Mouse (Mus musculus) testis, adult 2 months (tissue): ENCODE data around the gene Rai14. TPM values are rescaled to one million over a fixed set of nuclear protein-coding genes. Genes with fewer than 3 reads are reported as not detected.

Source experiments
- H3K27ac ChIP-seq: fragments of 200-500 bp; 2 replicates; pipeline ENCODE4 v1.5.1; 2012; ENCODE audit warnings: low read depth, low read length; ENCODE audit not compliant: control insufficient read depth, insufficient read depth
- H3K27me3 ChIP-seq: fragments of 200-500 bp; 2 replicates; pipeline ENCODE4 v1.6.1; 2012; ENCODE audit warnings: mild to moderate bottlenecking, low read length, moderate library complexity; ENCODE audit not compliant: control insufficient read depth, insufficient read depth
- H3K36me3 ChIP-seq: fragments of 200-500 bp; 2 replicates; pipeline ENCODE4 v1.6.1; 2012; ENCODE audit warnings: mild to moderate bottlenecking, low read length; ENCODE audit not compliant: control insufficient read depth, insufficient read depth
- H3K4me1 ChIP-seq: fragments of 200-500 bp; 2 replicates; pipeline ENCODE4 v1.6.1; 2012; ENCODE audit warnings: low read length; ENCODE audit not compliant: control insufficient read depth, insufficient read depth
- H3K4me3 ChIP-seq: fragments of 200-500 bp; 2 replicates; pipeline ENCODE4 v1.5.1; 2012; ENCODE audit warnings: low read depth, mild to moderate bottlenecking, low read length, moderate library complexity, mixed read lengths; ENCODE audit not compliant: control insufficient read depth
- CTCF ChIP-seq: fragments of 200-500 bp; IDR thresholded peaks from 2 replicates; pipeline ENCODE4 v1.5.1; 2012; ENCODE audit warnings: low read depth, mild to moderate bottlenecking, inconsistent platforms, low read length, moderate library complexity; ENCODE audit not compliant: control insufficient read depth, insufficient read depth, insufficient replicate concordance
- POLR2A ChIP-seq: fragments of 200-500 bp; IDR thresholded peaks from 2 replicates; pipeline ENCODE4 v1.6.1; 2012; ENCODE audit warnings: low read depth, mild to moderate bottlenecking, inconsistent platforms, low read length, moderate library complexity; ENCODE audit not compliant: control insufficient read depth
- polyA plus RNA-seq: library from polyadenylated mRNA; depleted of rRNA; stranded (reverse); fragments of >200 nt; gene quantifications from 2 replicates; pipeline ENCODE4 v1.2.3, GENCODE M21; 2012

Gene Rai14
- polyA plus RNA-seq, 1 experiment, result 80.0 TPM

GRCm38 (mm10) chr15:10735948-10736347, 21.5 kb upstream of the Rai14 start:
- Histone ChIP-seq H3K4me3 (no peak overlapping the region), H3K4me1 (no peaks in the 10 kb centered on the region), H3K36me3 (no peaks in the 10 kb centered on the region), H3K27ac (no peak overlapping the region), H3K27me3 (no peaks in the 10 kb centered on the region)
- TF ChIP-seq POLR2A (no peak), CTCF (no peak)

- H3K4me3 ChIP-seq, result no peak overlapping the region
- TF ChIP-seq POLR2A (no peak), CTCF (no peak)
- no peaks in the 10 kb centered on the region for H3K4me1 ChIP-seq
- H3K36me3 ChIP-seq, result no peaks in the 10 kb centered on the region
- H3K27ac ChIP-seq, result no peak overlapping the region
- no peaks in the 10 kb centered on the region for H3K27me3 ChIP-seq
Measured at GRCm38 (mm10) chr15:10735216-10735615, 20.8 kb upstream of the Rai14 start.

- Histone ChIP-seq H3K4me1 (no peaks in the 10 kb centered on the region), H3K4me3 (no peak overlapping the region), H3K36me3 (no peaks in the 10 kb centered on the region), H3K27ac (no peak overlapping the region), H3K27me3 (no peaks in the 10 kb centered on the region)
- TF ChIP-seq CTCF (no peak), POLR2A (no peak)
Measured at GRCm38 (mm10) chr15:10731398-10731797, 17.0 kb upstream of the Rai14 start.

DNA sequence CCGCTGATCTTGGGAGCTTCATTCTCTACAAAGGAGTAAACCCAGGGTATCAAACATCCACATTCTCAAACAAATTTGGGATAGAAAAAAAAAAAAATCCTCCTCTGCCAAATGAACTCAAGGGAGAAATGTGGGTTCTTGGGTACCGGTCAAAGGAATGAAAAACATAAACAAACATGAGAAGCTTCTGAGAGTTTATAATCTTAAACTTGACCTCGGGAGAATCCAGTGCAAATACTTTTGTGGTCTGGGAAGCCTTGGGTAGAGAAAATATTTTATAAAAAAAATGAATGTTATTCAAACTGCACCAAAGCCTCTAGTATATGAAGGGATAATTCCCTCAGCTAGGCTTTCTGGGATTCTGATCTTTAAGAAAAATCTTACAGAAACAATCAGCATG, 11.8 kb upstream of the Rai14 start:
- no peak for TF ChIP-seq CTCF
- no peak for TF ChIP-seq POLR2A
- Histone ChIP-seq H3K36me3 (no peaks in the 10 kb centered on the region), H3K27ac (no peak overlapping the region), H3K27me3 (no peaks in the 10 kb centered on the region), H3K4me3 (no peak overlapping the region), H3K4me1 (no peaks in the 10 kb centered on the region)

- H3K27ac ChIP-seq, result no peak overlapping the region
- no peaks in the 10 kb centered on the region for H3K36me3 ChIP-seq
- TF ChIP-seq CTCF, result no peak
- no peak for TF ChIP-seq POLR2A
- H3K27me3 ChIP-seq, result no peaks in the 10 kb centered on the region
- no peaks in the 10 kb centered on the region for H3K4me1 ChIP-seq
- no peak overlapping the region for H3K4me3 ChIP-seq
Measured at GRCm38 (mm10) chr15:10724857-10725256, 10.4 kb upstream of the Rai14 start.

- Histone ChIP-seq H3K4me1 (no peaks in the 10 kb centered on the region), H3K36me3 (no peaks in the 10 kb centered on the region), H3K4me3 (no peak overlapping the region; the same call in 1 of the 2 replicates), H3K27me3 (no peaks in the 10 kb centered on the region), H3K27ac (no peak overlapping the region)
- no peak for TF ChIP-seq CTCF
- no peak for TF ChIP-seq POLR2A
Measured at GRCm38 (mm10) chr15:10723507-10723906, 9.1 kb upstream of the Rai14 start.

- no peaks in the 10 kb centered on the region for H3K27me3 ChIP-seq
- H3K4me1 ChIP-seq, result no peaks in the 10 kb centered on the region
- no peak for TF ChIP-seq POLR2A
- TF ChIP-seq CTCF, result no peak
- H3K36me3 ChIP-seq, result no peaks in the 10 kb centered on the region; the same call in 1 of the 2 replicates
- no peak overlapping the region for H3K4me3 ChIP-seq
- no peak overlapping the region for H3K27ac ChIP-seq
Measured at GRCm38 (mm10) chr15:10722629-10723339, 8.4 kb upstream of the Rai14 start.
